Mouse (Mus musculus): ENCODE data around the gene Ccr1l1.

GRCm38 (mm10) chr9:123928759-123929246, 49.4 kb downstream of the Ccr1l1 start:
- no peak for TF ChIP-seq MAX (IDR thresholded peaks at IDR 0.05; ENCODE audit: low read depth)
- no peak for TF ChIP-seq TCF12 (IDR thresholded peaks at IDR 0.05; ENCODE audit: insufficient read depth, poor library complexity, severe bottlenecking)
- TF ChIP-seq SRF (IDR thresholded peaks at IDR 0.05; ENCODE audit: control insufficient read depth, insufficient read length, low read depth): no peak
- no peak for TF ChIP-seq POLR2A (IDR thresholded peaks at IDR 0.05; ENCODE audit: insufficient read length, low read depth)
